Mouse (Mus musculus) 3T3-L1 (cell line): ENCODE measurements around the gene Kif26b.

Experiments
- DNase-seq: peaks from one replicate; pipeline ENCODE4 v3.0.0-alpha.2; 2015; ENCODE audit warnings: low read depth, low spot score

Gene Kif26b

DNA sequence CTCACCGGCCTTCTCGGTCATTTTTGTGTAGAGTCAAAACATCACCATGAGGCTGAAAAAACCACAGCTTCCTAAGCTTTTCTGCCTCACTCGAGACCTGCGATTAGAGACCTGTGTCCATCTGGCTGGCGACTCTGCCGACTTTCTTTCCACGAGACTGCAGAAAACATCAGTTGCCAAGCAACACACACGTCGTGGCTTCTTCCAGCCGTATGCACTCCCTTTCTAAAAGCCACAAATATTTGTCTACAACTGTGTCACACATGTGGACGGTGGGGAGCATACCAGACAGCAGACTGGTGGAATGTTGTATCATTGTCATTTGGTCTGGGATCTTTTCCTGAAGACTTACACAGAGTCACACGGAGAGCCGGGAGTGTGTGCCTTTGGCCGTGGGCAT lies 382.0 kb downstream of the Kif26b start:
- DNase-seq: peak; percentile 63

DNA sequence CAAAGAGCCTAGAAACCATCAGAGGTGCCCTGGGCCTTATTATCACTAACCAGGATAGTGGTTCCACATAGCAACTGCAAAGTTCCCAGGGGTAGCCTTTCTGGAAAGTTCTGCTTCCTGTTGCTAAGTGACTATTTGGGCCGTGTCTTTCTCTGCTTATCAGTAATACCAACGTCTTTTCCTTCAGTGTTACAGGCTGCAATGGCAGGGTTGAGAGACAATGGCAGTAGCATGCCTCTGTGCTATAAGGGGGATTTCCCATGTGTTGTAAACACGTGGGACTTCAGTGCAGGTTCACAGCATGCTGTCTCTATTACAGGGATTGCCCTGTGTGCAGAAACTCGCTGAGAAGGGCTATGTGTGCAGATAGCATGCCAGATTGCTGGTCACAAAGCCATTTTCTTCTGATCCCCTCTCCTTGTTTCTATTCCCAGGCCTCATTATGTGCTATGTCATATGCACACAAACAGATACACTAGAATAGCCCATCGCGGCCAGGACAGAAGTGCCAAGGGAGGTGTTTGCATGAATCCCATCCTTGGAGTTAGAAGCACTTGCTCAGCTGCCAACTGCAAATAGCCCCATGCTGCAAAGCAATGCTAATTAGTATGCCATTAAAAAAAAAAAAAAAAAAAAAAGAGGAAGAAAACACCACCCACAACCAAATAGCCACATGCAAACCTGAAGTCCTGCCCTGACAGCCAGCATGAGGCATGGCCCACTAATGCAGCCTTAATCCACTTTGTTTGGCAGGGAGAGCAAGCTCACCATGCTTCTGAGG lies 384.2 kb downstream of the Kif26b start:
- DNase-seq: no peak

- no peak for DNase-seq
Observed at GRCm38 (mm10) chr1:178915056-178915455, 386.1 kb downstream of the Kif26b start.

GRCm38 (mm10) chr1:178917194-178917902 lies 388.4 kb downstream of the Kif26b start:
- DNase-seq: no peak

DNA sequence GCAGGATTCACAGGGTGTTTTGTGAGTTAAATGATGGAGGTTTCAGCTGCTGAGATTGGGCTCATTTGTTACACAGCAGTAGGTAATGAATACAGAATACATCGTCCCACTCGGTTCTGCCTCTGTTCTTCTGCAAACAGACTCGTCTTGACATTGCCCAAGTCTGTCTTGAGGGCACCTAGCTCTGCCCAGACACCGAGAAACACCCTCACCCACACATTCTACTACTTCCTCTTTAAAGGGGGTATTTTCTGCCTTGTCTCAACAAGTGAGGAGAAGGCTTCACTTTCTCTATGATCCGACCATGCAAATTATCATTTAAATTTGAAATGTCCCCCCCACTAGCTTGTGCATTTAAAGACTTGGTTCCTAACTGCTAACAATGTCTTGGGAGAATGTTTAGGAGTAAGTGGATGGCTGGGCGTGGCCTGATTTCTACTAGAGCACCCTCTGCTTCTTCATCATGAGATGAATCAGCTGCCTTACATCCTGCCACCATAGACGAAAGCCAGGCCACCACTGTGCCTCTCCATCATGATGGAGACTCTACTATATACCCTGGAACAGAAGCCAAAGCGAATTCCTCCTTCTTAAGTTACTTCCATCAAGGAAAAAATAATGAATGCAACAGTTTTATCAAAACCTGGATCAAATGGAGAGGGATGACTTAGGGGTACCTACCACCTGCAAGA lies 395.7 kb downstream of the Kif26b start:
- no peak for DNase-seq

- no peak for DNase-seq
Observed at GRCm38 (mm10) chr1:178929531-178929930, 400.6 kb downstream of the Kif26b start.

- DNase-seq: no peak
Observed at GRCm38 (mm10) chr1:178933953-178934637, 405.2 kb downstream of the Kif26b start.

DNA sequence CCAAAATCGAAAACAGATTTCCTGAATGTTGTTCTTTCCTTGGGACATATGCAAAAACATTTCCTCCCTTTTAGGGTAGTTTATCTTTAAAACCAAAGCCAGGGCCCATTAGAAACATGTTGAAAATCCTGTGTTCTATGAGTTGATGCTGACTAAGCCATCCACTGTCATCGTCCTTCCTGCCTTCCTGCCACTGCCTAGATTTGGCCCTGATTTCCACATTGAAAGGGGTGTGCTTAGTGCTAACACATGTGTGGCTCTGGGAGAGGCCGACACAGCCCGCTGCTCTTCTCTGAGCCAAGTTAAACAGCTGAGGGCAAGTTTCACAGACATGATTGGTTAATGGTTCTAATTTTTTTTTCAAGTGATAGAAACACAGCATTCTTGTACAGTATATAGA lies 407.5 kb downstream of the Kif26b start:
- peak; percentile 88 for DNase-seq

GRCm38 (mm10) chr1:178936976-178937375 lies 408.1 kb downstream of the Kif26b start:
- no peak for DNase-seq

DNA sequence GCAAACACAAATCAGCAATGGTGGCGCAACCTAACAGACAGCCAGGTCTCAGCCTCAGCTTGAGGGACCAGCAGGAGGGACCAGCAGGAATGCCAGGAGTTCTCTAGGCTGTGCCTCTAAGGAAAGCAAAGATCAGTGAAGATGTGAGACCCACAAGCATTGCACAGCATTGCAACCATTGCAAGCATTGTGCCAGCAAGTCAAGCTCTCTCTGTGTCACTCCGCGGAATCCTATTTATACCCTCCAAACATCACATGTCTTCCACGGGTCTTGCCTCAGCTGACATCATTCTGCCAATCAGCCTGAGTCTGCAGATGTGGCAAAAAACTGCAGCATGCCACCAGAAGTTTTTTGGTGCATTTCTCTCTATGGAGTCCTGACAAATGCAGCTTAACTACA lies 411.4 kb downstream of the Kif26b start:
- DNase-seq: no peak

- peak; percentile 29 for DNase-seq
Observed at GRCm38 (mm10) chr1:178942251-178942963, 413.5 kb downstream of the Kif26b start.

- no peak for DNase-seq
Observed at GRCm38 (mm10) chr1:178952910-178953309, 424.0 kb downstream of the Kif26b start.

DNA sequence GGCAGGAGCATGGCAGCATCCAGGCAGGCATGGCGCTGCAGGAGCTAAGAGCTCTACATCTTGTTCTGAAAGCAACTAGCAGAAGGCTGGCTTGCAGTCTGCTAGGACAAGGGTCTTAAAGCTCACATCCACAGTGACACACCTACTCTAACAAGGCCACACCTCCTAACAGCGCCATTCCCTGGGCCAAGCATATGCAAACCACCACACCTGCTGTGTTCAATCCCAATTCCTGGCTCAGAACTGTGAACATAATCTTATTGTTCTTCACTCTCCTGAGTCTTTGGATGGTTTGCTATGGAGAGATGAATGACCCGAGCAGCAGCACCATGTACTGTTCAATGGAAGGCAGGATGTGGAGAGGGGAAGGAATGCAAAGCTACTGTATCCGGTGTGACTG lies 429.7 kb downstream of the Kif26b start:
- no peak for DNase-seq

- DNase-seq: peak; percentile 81
Observed at GRCm38 (mm10) chr1:178960015-178960559, 431.2 kb downstream of the Kif26b start.

GRCm38 (mm10) chr1:178961661-178962060 lies 432.7 kb downstream of the Kif26b start:
- no peak for DNase-seq

- no peak for DNase-seq
Observed at GRCm38 (mm10) chr1:178972055-178972454, 443.1 kb downstream of the Kif26b start.

DNA sequence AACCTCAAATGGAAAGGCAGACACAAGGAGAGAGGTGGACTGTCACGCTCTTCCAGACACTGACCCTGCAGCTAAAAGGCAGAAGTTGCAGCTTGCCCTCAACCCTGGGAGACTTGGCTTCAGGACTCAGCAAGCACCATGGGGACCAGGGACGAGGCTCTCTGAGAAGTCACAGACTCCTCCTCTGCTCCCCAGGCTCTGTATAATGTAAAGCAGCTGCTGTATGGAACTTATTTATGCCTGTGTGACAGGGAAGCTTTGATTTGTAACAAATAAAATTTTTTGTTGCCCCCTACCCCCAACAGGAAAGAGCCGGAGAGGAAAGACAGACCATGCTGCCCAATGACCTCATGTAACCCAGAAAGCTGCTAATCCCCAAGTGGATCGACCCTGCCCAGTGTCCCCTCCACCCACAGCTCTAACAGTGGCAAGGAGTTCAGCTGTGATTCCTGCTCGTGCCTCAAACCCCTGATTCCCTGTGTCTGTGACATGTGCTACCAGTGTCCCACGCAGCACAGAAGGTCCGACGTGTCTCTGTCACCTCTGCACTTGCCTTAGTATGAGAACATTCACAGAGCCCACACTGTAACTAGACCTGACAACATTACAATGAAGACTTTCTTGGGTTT lies 449.8 kb downstream of the Kif26b start:
- no peak for DNase-seq

GRCm38 (mm10) chr1:178980185-178980584 lies 451.3 kb downstream of the Kif26b start:
- no peak for DNase-seq

DNA sequence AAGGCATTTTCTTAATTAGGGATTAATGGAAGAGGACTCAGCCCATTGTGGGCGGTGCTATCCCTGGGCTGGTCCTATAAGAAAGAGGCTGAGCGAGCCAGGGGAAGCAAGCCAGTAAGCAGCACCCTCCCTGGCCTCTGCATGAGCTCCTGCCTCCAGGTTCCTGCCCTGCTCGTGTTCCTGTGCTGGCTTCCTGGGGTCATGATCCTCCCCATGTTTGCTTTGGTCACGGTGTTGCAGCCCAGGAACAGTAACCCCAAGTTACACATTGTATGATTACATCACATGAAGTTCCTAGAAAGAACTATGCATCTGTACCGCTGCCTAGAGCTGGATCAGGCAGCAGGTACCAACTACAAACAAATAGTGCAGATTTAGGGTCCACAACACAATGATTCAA lies 452.7 kb downstream of the Kif26b start:
- DNase-seq: no peak

DNA sequence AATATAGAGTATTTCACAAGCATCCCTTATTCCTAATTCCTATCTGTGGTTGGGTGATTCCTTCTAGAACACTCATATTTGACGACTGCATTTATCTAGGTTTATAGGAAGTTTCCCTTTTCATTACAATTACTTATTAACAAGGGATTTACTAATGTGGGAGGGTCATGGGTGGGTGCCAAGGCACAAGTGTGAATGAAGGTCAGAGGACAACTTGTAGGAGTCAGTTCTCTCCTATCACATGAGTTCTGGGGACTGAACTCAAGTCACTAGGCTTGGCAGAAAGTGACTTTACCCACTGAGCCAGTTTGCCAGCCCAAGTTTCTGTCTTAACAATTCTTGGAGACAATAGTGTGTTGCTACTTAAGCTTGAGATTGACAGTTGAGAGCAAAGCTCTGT lies 459.3 kb downstream of the Kif26b start:
- DNase-seq: no peak
